Mouse (Mus musculus) bone marrow macrophage, adult 2 months (primary cell): ENCODE data around the gene Add1.

ENCODE experiments used
- CTCF ChIP-seq: IDR thresholded peaks from 2 replicates; pipeline ENCODE4 v1.5.1; 2012; ENCODE audit warnings: low read depth, mild to moderate bottlenecking, low read length, moderate library complexity
- POLR2A ChIP-seq: IDR thresholded peaks from 2 replicates; pipeline ENCODE4 v1.6.1; 2012; ENCODE audit warnings: mild to moderate bottlenecking, low read depth, low read length, borderline replicate concordance

DNA sequence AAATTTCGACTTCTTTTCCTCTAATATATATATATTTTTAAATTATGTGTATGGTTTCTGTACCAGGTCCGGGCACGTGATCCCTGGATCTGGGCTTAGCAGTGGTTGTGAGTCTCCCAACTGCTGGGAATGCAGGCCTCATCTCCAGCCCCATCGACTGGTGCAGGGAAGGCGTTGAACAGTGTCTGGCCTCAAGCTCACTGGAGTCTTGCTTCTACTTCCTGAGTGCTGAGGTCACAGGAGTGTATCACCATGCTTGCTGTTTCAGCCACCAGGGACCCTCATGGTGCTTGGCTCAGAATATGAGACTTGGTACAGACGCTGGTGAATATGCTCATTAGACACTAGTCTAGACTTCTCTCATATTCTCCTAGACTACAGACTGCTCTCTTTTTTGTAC is 19.2 kb downstream of the Add1 start:
- TF ChIP-seq CTCF, result no peak
- no peak for TF ChIP-seq POLR2A
